In the genomic region with DNA sequence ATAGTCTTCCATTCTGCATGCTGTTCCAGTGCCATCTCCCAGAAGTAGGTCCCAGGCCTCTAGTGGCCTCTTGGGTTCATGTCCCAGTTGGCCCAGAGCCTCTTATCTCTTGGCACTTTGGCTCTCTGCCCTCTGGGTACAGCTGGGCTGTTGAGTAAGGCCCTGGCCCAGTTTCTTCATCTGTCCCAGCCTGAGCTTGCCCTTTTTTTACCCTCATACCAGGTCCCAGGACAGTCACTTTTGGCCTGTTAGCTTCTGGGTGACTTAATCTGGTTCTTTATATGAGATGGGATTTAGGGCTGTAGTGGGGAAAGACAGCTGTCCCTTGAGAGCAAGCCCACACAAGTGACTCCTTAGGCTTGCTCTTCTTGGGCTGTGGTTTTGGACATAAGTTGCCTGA, we compare ENCODE assay signal across 15 mouse cellular contexts. TPM values are rescaled to one million over a fixed set of nuclear protein-coding genes. Genes with fewer than 3 reads are reported as not detected.
DNase-seq lines count a peak whose midpoint lies in the region; ATAC-seq lines count a peak whose summit lies in the region.
"Had no signal": no experiment of that assay in that cellular context is flagged by ENCODE, and none has a peak within 500 bp of the region (broad histone marks: within the 10 kb centered on the region; RNA-seq: fewer than 3 reads in every experiment).

No protein-coding gene starts in this region.

- ATAC-seq in cerebellum, adult (ENCODE audit: insufficient number of reproducible peaks, low FRiP score, low TSS enrichment) = no peak; the same call in 1 of the 2 replicates
- no peak for ATAC-seq in midbrain, embryonic 11.5 days (ENCODE audit: low FRiP score)
- no peak for ATAC-seq in midbrain, embryonic 13.5 days
- ATAC-seq: intestine, embryonic 16.5 days; Patski had no signal

- no peak overlapping the region for H3K9ac ChIP-seq in midbrain, embryonic 11.5 days (ENCODE audit: low read length)
- no peak overlapping the region for H3K9ac ChIP-seq in midbrain, embryonic 13.5 days (replicated peaks)
- H3K9ac ChIP-seq: embryonic facial prominence, embryonic 12.5 days; limb, embryonic 13.5 days; neural tube, embryonic 13.5 days had no signal

- intact Hi-C loops in heart, postnatal 14 days (cut with DNase I) = no loop called here

- H3K4me3 ChIP-seq in midbrain, embryonic 11.5 days (ENCODE audit: low read depth, low read length) = no peak overlapping the region
- no peak overlapping the region for H3K4me3 ChIP-seq in midbrain, embryonic 13.5 days (replicated peaks)
- H3K4me3 ChIP-seq: embryonic facial prominence, embryonic 12.5 days; layer of hippocampus, adult 2 months; limb, embryonic 13.5 days; megakaryocyte, embryonic 14.5 days; neural tube, embryonic 13.5 days had no signal

- H3K27me3 ChIP-seq in midbrain, embryonic 11.5 days (ENCODE audit: control insufficient read depth, insufficient read depth, low read length) = no peaks in the 10 kb centered on the region
- H3K27me3 ChIP-seq in midbrain, embryonic 13.5 days = no peaks in the 10 kb centered on the region
- H3K27me3 ChIP-seq: embryonic facial prominence, embryonic 12.5 days; limb, embryonic 13.5 days; megakaryocyte, embryonic 14.5 days; neural tube, embryonic 13.5 days; Patski had no signal

- no peaks in the 10 kb centered on the region for H3K9me3 ChIP-seq in midbrain, embryonic 11.5 days (ENCODE audit: control insufficient read depth, low read length)
- H3K9me3 ChIP-seq in midbrain, embryonic 13.5 days = no peaks in the 10 kb centered on the region
- H3K9me3 ChIP-seq: embryonic facial prominence, embryonic 12.5 days; limb, embryonic 13.5 days; megakaryocyte, embryonic 14.5 days; neural tube, embryonic 13.5 days had no signal

- H3K4me1 ChIP-seq in midbrain, embryonic 11.5 days (ENCODE audit: control insufficient read depth, insufficient read depth, low read length) = no peaks in the 10 kb centered on the region
- no peaks in the 10 kb centered on the region for H3K4me1 ChIP-seq in midbrain, embryonic 13.5 days (replicated peaks)
- H3K4me1 ChIP-seq: embryonic facial prominence, embryonic 12.5 days; limb, embryonic 13.5 days; neural tube, embryonic 13.5 days had no signal

- H3K36me3 ChIP-seq in midbrain, embryonic 11.5 days (ENCODE audit: control insufficient read depth, insufficient read depth, low read length) = peaks cover 25% of the 10 kb centered on the region
- peaks cover 79% of the 10 kb centered on the region for H3K36me3 ChIP-seq in midbrain, embryonic 13.5 days

- H3K4me2 ChIP-seq in midbrain, embryonic 11.5 days = no peak overlapping the region
- no peak overlapping the region for H3K4me2 ChIP-seq in midbrain, embryonic 13.5 days (replicated peaks)
- H3K4me2 ChIP-seq: embryonic facial prominence, embryonic 12.5 days; limb, embryonic 13.5 days; neural tube, embryonic 13.5 days had no signal

- peak; percentile 53 for DNase-seq in cerebellum, adult 11-12 months
- DNase-seq in midbrain, embryonic 11.5 days (ENCODE audit: low spot score, missing footprints) = peak; percentile 47
- peak; percentile 57 to 74 for DNase-seq in heart, postnatal 14 days
- DNase-seq in spleen, adult 18-20 months = no peak
- DNase-seq in kidney, postnatal 4 days = no peak
- no peak for DNase-seq in urinary bladder, postnatal 14 days (ENCODE audit: low spot score)

- no peak overlapping the region for H3K27ac ChIP-seq in midbrain, embryonic 11.5 days (ENCODE audit: low read depth, low read length)
- H3K27ac ChIP-seq in midbrain, embryonic 13.5 days = no peak overlapping the region
- H3K27ac ChIP-seq: embryonic facial prominence, embryonic 12.5 days; layer of hippocampus, adult 2 months; limb, embryonic 13.5 days; neural tube, embryonic 13.5 days had no signal

RNA-seq across cellular contexts. Expression of gene Ptpa, which starts 13.3 kb away (rescaled TPM):
- 50.7 and 54.3 TPM in 2 replicates for polyA plus RNA-seq in midbrain, embryonic 11.5 days (2014; fragmentation: Nextera tagmentation; extraction: Ambion mirVana)
- polyA plus RNA-seq in midbrain, embryonic 13.5 days (2015; fragmentation: Nextera tagmentation; extraction: Ambion mirVana) = 128 and 134 TPM in 2 replicates
- 100 to 1,000 TPM in 1 of 2 experiments, 10 to 100 TPM in 1; 99.1 to 109 TPM for total RNA-seq in heart, postnatal 14 days (2021)

RNA-seq across cellular contexts. Expression of gene Crat, which starts 13.5 kb away (rescaled TPM):
- 23.7 and 24.2 TPM in 2 replicates for polyA plus RNA-seq in midbrain, embryonic 11.5 days (2014; fragmentation: Nextera tagmentation; extraction: Ambion mirVana)
- 18.5 and 21.9 TPM in 2 replicates for polyA plus RNA-seq in midbrain, embryonic 13.5 days (2015; fragmentation: Nextera tagmentation; extraction: Ambion mirVana)
- 100 to 1,000 TPM; 441 to 477 TPM for total RNA-seq in heart, postnatal 14 days (2021)

RNA-seq across cellular contexts. Expression of gene Dolpp1, which starts 37.1 kb away (rescaled TPM):
- polyA plus RNA-seq in midbrain, embryonic 11.5 days (2014; fragmentation: Nextera tagmentation; extraction: Ambion mirVana) = 41.1 and 45.8 TPM in 2 replicates
- polyA plus RNA-seq in midbrain, embryonic 13.5 days (2015; fragmentation: Nextera tagmentation; extraction: Ambion mirVana) = 54.7 and 56.6 TPM in 2 replicates
- total RNA-seq in heart, postnatal 14 days (2021) = 10 to 100 TPM; 11.4 to 12.1 TPM

RNA-seq across cellular contexts. Expression of gene Ier5l, which starts 44.9 kb away (rescaled TPM):
- polyA plus RNA-seq in midbrain, embryonic 11.5 days (2014; fragmentation: Nextera tagmentation; extraction: Ambion mirVana) = 4.9 and 5.0 TPM in 2 replicates
- 1.8 and 2.0 TPM in 2 replicates for polyA plus RNA-seq in midbrain, embryonic 13.5 days (2015; fragmentation: Nextera tagmentation; extraction: Ambion mirVana)
- total RNA-seq in heart, postnatal 14 days (2021) = 1 to 10 TPM; 5.8 to 6.3 TPM

Comparison
In these comparisons a context has a peak if more than half of its experiments do, and no peak if none do; other contexts are left out.
1. DNase-seq: peak in cerebellum, adult 11-12 months (single experiment), midbrain, embryonic 11.5 days (single experiment) and heart, postnatal 14 days (2 of 2); none in spleen, adult 18-20 months (0 of 2), kidney, postnatal 4 days (0 of 2) and urinary bladder, postnatal 14 days (single experiment).